Comparison of ENCODE assay signal across 8 mouse cellular contexts in genomic region chr5:149353039-149353655, GRCm38 (mm10). TPM values are rescaled to one million over a fixed set of nuclear protein-coding genes. Genes with fewer than 3 reads are reported as not detected.
DNase-seq lines count a peak whose midpoint lies in the region; ATAC-seq and TF ChIP-seq lines count a peak whose summit lies in the region.

No protein-coding gene starts in this region.

- 0 out of 2 replicates have a peak overlapping the region, but pooled peaks have one; percentile 19 for H3K9ac ChIP-seq in ES-Bruce4 (ENCODE audit: low read depth, poor library complexity, severe bottlenecking)
- H3K9ac ChIP-seq in intestine, postnatal 0 days (ENCODE audit: low read depth, low read length) = no peak overlapping the region
- no peak overlapping the region for H3K9ac ChIP-seq in midbrain, embryonic 13.5 days (replicated peaks)

- H3K4me2 ChIP-seq in intestine, postnatal 0 days (replicated peaks; ENCODE audit: low read depth) = peak overlapping the region; percentile 48
- 0 out of 2 replicates have a peak overlapping the region, but pooled peaks have one; percentile 6 for H3K4me2 ChIP-seq in midbrain, embryonic 13.5 days (replicated peaks)

- no peaks in the 10 kb centered on the region for H3K9me3 ChIP-seq in ES-Bruce4 (replicated peaks; ENCODE audit: control insufficient read depth, insufficient read depth, low read length, poor library complexity, severe bottlenecking)
- H3K9me3 ChIP-seq in intestine, postnatal 0 days (ENCODE audit: control insufficient read depth) = no peaks in the 10 kb centered on the region
- H3K9me3 ChIP-seq in midbrain, embryonic 13.5 days = no peaks in the 10 kb centered on the region

- no peaks in the 10 kb centered on the region for H3K36me3 ChIP-seq in ES-Bruce4 (ENCODE audit: control insufficient read depth, insufficient read depth, low read length, poor library complexity, severe bottlenecking)
- H3K36me3 ChIP-seq in intestine, postnatal 0 days (ENCODE audit: control insufficient read depth, insufficient read depth) = no peaks in the 10 kb centered on the region
- no peaks in the 10 kb centered on the region for H3K36me3 ChIP-seq in midbrain, embryonic 13.5 days

- no peak for TF ChIP-seq POLR2A in ES-Bruce4 (IDR thresholded peaks at IDR 0.05; ENCODE audit: insufficient read depth, low read length)

- H3K4me1 ChIP-seq in ES-Bruce4 (ENCODE audit: control insufficient read depth, insufficient read depth, low read length) = no peaks in the 10 kb centered on the region
- peaks cover 27% of the 10 kb centered on the region for H3K4me1 ChIP-seq in intestine, postnatal 0 days (replicated peaks; ENCODE audit: control insufficient read depth, insufficient read depth, low read length)
- H3K4me1 ChIP-seq in midbrain, embryonic 13.5 days (replicated peaks) = peaks cover 18% of the 10 kb centered on the region

- TF ChIP-seq CTCF in ES-Bruce4 (IDR thresholded peaks at IDR 0.05; ENCODE audit: low read depth, low read length) = no peak
- TF ChIP-seq CTCF in intestine, postnatal 0 days (IDR thresholded peaks at IDR 0.05; ENCODE audit: low read depth) = peak; percentile 38

- DNase-seq in ZHBTc4 (ENCODE audit: low read depth, low spot score) = peak; percentile 91
- DNase-seq in embryo, embryonic 10.5 days (ENCODE audit: low spot score) = peak; percentile 78
- peak; percentile 96 for DNase-seq in heart, adult 11 months
- no peak for DNase-seq in left cerebral cortex, adult 11 months (ENCODE audit: low spot score)
- no peak for DNase-seq in left cerebral cortex, adult 18-20 months (ENCODE audit: low spot score in 2 of 2)

- H3K27me3 ChIP-seq in ES-Bruce4 (ENCODE audit: control insufficient read depth, insufficient read depth, low read length, poor library complexity, severe bottlenecking) = no peaks in the 10 kb centered on the region
- no peaks in the 10 kb centered on the region for H3K27me3 ChIP-seq in intestine, postnatal 0 days (replicated peaks; ENCODE audit: control insufficient read depth, insufficient read depth, low read length)
- H3K27me3 ChIP-seq in midbrain, embryonic 13.5 days = 0 out of 2 replicates have a peak, but pooled peaks cover 4% of the 10 kb centered on the region

- 20% methylated on average over 14 of the region's 14 CpGs for WGBS in intestine, postnatal 0 days
- 21% methylated on average over 14 of the region's 14 CpGs for WGBS in midbrain, embryonic 13.5 days

- no peak for TF ChIP-seq EP300 in ES-Bruce4 (IDR thresholded peaks at IDR 0.05; ENCODE audit: insufficient read depth, low read depth, low read length)

- no peak overlapping the region for H3K27ac ChIP-seq in ES-Bruce4 (ENCODE audit: insufficient read depth, low read length)
- H3K27ac ChIP-seq in intestine, postnatal 0 days (ENCODE audit: low read depth, low read length) = peak overlapping the region; percentile 35; the same call in 1 of the 2 replicates
- peak overlapping the region; percentile 74 for H3K27ac ChIP-seq in midbrain, embryonic 13.5 days

- peak; percentile 87 for ATAC-seq in intestine, postnatal 0 days
- ATAC-seq in midbrain, embryonic 13.5 days = peak; percentile 90

- peak overlapping the region; percentile 45 for H3K4me3 ChIP-seq in ES-Bruce4 (ENCODE audit: low read depth, low read length)
- H3K4me3 ChIP-seq in intestine, postnatal 0 days (ENCODE audit: low read depth, low read length) = no peak overlapping the region
- no peak overlapping the region for H3K4me3 ChIP-seq in midbrain, embryonic 13.5 days (replicated peaks)

RNA-seq across cellular contexts. Expression of gene Medag, which starts 58.4 kb away (rescaled TPM):
- polyA plus RNA-seq in ES-Bruce4 (2011; ENCODE audit: insufficient read depth, insufficient read length, low read depth, missing spikeins) = 0.30 and 0.91 TPM in 2 replicates
- 1.6 and 2.2 TPM in 2 replicates for polyA plus RNA-seq in intestine, postnatal 0 days (2015; fragmentation: Nextera tagmentation; extraction: Ambion mirVana)
- 1.9 and 2.3 TPM in 2 replicates for polyA plus RNA-seq in midbrain, embryonic 13.5 days (2015; fragmentation: Nextera tagmentation; extraction: Ambion mirVana)
- 10 to 100 TPM; 18.6 to 23.0 TPM for total RNA-seq in left cerebral cortex, adult 18-20 months (2021)

Comparison
In these comparisons a context has a peak if more than half of its experiments do, and no peak if none do; other contexts are left out.
1. DNase-seq: peak in ZHBTc4 (single experiment), embryo, embryonic 10.5 days (single experiment) and heart, adult 11 months (single experiment); none in left cerebral cortex, adult 11 months (single experiment) and left cerebral cortex, adult 18-20 months (0 of 2).